Mouse (Mus musculus) MN1 (cell line): ENCODE measurements around the gene 1700028P14Rik.
"Not testable (repeated sequence)": the region's sequence is repeated elsewhere in the genome, so short reads cannot be mapped to it uniquely, and the experiment has no call there.

ENCODE experiments used
- DNase-seq: peaks from one replicate; pipeline ENCODE4 v3.0.0-alpha.2; 2016; ENCODE audit warnings: low spot score

Gene 1700028P14Rik

DNA sequence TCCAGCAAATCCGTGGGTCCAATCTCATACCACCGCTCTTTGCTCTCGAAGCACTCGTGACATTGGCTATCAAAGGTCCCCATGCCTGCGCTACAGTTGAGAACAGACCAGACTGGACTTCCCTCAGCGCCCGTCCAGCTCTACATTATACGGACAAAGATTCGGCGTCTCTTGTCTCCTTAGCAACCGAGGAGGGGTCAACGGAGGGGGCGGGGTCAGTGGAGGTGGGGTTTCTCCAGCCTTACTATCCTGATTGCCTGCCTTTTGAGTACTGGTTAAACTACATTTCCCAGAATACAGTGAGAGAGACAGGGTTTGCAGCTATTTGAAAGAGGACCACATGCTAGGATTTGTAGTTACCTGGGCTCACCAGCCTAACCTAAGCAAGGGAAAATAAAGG lies at the start of gene 1700028P14Rik:
1700028P14Rik (minus strand) TSS at position 169 of the 400 bp plus-strand sequence.
- DNase-seq, result no peak

DNA sequence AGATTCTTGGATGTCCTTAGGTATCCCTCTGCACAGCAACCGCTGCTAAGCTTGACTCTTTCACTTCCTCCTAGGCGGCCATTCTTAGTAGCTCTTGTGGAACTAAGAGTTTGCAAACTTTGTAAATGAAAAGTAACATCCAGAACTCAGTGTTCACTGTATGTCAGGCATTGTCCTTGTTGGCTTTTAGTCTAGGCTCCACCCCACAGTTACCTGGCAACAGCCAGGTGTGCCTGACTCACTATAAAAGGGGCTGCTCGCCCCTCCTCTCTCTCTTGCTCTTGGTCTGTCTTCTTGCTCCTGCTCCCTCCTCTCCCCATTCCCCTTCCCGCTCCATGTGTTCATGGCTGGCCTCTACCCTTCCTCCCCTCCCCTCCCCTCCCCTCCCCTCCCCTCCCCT lies 46.5 kb upstream of the 1700028P14Rik start:
- DNase-seq, result no peak

DNA sequence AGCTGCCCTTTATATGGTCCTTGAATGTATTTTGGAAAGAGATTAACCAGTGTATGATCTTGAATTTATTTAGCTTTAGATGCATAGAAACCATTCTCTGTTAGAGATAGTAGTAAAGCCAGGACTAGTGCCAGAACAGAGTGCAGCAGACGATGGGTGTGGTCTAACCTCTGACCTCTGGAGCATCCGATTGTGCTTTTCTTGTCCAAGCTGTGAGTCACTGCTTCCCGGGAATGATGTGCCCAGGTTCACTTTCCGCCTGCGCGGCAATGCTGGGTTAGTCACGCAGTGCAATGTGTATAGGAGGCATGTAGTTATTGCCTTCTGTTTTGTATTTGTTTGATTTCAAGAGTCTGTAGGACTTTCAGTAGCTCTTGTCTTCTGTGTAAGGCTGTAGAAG lies 45.8 kb upstream of the 1700028P14Rik start:
- DNase-seq, result no peak

DNA sequence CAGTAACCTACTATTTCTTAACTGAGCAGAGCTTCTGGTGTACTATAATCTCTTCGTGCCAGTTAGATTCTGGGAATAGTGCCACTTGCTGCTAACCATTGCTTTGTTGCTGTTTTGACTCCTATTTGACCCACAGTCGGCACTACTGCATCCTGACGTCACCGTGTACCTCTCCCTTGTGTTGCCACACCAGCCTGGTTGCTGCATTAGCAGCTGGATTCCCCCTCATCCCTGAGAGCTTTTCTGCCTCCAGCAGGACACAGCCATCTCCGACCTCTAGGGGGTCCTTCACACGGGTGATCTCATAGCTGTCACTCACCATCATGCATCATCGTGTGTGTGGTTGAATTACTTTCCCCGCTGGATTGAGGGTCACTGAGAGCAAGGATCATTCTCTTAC lies 45.2 kb upstream of the 1700028P14Rik start:
- DNase-seq, result no peak

DNA sequence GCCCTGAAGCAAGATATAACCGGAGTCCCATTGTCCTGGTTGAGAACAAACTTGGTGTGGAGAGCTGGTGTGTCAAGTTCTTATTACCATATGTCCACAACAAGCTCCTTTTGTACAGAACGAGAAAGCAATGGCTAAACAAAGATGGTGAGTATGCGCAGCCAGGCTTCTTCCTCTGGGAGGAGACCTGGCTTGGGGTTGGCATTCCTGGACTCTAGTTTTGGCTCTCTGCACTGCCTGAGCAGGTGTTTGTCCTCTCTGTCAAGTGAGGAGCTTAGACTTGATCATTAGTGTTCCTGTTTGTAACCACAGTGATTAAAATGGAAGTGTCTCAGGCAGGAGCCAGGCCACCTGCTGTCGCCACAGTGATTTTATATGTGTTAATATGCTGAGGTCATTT lies 41.7 kb upstream of the 1700028P14Rik start:
- DNase-seq, result no peak

DNA sequence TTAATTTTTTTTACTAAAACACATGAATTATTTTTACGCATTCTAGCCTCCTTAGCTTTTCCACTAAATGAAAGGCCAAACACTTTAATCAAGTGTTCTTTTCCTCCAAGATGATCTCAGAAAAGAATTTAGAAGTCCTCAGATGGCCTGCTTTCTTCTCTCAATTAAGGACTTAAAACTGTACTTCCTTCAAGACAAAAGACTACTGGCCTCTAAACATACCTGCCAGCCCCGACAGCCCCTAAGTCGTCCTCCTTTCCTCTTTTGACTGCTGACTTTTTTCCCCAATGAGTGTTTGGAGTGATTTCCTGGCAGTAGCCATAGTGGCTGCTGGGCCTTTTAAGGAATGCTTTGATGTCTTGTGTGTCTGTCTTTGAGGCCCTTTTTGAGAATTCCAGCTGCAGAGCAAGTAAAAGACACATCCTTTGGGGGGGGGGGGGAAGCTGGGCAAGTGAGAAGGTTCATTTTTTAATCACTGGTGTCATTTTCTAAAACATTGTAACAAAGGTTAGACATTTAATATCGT lies 35.9 kb upstream of the 1700028P14Rik start:
- no peak for DNase-seq

DNA sequence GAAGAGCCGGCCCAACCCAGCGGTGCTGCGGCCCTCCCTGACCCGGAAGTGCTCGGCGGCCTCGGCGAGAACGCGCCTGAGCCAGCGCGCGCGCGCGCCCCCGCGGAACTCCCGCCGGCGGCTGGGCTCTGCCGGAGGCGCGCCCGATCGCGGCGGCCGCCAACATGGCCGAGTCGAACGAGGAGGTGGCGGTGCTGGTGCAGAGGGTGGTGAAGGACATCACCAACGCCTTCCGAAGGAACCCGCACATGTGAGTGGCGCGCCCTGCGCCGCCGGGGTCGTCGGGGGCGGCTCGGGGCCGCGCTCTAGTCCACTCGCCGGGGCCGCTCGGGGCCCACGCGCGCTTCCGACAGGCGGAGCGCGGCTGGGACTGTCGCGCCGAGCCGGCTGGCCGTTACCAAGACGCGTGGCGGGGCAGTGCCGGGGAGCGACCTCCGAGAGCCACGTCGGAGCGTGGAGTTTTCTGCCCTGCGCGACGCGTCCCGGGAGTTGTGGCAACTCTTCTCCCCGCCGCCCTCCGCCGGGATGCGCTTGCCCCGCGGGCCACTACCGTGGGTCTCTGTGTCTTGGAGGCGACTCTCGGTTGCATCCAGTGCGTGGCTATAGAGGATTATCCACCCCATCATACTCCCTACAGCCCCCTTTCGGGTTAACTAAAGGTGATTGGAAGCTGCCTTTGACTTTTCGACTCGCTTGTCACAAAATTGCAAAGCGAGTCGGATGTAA lies 34.8 kb upstream of the 1700028P14Rik start, which contains the start of gene Ptar1:
Ptar1 (plus strand) TSS at position 134 of the 726 bp plus-strand sequence.
- peak; percentile 81 for DNase-seq

DNA sequence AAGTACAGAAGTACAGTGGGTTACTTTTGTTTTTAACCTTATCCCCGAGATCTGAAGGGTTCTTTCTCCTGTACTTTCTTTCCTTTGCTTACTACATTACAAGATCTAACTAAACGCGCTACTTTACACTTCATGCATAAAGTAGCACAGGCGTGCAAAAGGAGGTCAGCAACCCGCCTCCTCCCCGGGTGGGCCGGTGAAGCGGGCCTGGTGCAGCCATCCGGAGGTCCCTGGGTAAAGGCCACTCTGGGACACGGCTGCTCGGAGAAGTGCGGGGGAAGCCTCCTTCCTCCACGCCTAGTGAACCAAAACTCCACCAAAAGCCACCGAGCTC lies 34.3 kb upstream of the 1700028P14Rik start:
- DNase-seq, result no peak

DNA sequence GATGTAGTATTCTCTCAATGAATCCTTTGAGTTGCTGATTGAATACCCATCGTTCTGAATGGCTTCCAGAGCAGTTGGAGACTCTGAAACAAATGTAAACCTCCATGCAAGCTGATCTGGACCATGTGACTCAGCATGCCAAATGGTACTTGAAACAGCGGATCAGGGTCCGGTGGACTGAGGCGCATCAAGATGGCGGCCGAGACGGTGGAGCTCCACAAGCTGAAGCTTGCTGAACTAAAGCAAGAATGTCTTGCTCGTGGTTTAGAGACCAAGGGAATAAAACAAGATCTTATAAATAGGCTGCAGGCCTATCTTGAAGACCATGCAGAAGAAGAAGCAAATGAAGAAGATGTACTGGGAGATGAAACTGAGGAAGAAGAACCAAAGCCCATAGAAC lies 23.0 kb upstream of the 1700028P14Rik start:
- not testable (repeated sequence) for DNase-seq

DNA sequence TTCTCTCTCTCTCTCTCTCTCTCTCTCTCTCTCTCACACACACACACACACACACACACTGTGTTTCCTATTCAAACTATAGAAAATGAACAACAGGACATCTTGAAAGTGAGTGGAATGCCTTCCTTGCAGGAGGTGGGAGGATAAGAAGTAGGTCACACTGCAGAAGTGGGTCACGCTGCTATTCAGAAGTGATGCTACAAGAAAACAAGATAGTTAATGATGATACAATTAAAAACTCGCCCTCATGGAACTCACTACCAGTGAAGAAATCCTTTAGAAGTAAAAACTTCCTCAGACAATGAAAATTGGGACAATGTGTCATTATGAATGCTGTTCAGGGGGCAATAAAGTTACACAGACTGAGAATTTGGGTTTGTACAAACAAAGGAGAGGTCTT lies 20.4 kb upstream of the 1700028P14Rik start:
- DNase-seq, result no peak

DNA sequence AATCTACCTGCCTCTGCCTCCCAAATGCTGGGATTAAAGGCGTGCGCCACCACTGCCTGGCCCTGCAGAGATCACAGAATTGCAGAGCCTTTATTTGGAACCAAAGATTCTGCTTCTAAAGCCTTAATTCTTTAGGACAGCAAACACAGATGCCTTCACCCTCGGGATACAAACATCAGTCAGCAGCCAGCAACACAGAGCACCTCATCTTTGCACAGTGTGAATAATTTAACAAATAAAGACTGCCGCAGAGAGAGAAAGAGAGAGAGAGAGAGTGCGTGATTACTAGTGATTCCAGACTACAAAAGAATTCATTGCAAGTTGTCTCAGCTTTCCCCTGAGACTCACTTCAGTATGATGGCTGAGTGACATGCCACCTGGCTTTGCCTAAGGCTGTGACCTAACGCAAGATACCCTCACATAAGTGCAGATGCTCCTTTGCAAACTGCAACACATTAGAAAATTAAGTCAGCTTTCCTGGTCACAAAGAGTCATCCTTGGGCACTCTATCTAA lies 15.6 kb upstream of the 1700028P14Rik start:
- DNase-seq, result no peak

DNA sequence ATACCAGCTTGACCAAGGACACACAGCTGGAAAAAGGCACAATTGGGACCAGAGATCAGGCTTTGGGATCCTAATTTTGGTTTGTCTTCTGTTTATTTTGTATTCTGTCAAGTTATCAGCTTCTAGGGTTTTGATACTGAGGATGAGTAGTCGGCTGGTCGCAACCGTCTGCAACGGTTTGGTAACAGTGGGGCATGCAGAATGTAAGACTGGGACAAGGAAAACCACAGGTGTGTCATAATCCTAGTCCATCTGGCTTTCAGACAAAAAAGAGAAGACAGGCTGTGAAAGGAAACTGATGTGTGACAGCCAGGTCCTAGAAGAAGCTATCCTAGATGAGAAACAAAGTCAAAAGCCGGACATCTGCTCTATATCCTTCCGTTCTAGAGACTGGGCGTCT lies 11.5 kb upstream of the 1700028P14Rik start:
- DNase-seq, result no peak

DNA sequence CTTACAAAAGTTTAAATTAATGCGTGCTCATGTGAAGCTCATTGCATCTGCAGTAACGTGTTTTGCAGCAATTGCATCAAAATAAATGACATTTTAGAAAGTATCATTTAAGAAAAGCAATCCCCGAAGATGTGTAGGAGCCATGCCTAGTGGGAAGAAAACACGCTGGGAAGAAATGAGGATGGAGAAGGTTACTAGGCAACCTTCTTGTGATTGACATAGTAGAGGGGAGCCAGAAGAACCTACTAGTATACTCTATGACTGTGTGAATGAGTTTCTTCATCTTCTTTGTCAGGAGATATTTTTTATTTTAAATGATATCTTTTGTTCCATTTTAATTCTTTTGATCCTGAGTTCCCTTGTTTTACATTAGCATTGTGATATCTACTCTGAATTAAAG lies 5.7 kb upstream of the 1700028P14Rik start:
- DNase-seq, result no peak

DNA sequence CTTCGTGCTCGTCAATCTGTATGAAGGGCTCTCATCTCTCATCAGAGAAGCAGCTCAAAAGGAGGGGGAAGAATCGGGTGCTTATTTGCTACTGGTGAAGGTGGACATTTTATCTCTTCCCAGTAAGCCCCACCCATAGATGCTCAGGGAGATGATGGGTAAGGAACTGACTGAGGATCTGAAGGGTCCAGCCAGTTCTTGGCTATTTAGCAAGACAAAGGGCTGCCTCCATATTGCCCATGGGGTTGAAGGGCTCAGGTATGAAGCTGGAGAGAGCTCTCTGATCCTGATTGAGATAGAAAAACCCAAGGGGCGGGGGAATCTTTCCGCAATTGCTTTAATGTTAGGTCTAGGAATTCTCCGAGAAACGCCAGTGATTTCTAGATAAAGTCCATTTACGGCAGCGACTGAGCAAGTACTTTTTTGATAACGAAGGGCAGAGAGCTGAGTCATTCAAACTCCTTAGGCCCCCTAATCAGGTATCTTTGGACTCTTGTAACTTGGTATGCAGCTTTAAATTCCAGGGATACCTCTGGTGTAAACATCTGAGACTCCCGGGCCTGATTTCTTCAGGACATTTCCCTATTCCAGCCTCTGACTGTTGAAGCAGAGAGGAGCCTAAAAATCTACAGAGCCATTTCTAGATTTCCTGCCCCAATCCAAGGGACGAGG lies 4.8 kb upstream of the 1700028P14Rik start:
- DNase-seq, result no peak

DNA sequence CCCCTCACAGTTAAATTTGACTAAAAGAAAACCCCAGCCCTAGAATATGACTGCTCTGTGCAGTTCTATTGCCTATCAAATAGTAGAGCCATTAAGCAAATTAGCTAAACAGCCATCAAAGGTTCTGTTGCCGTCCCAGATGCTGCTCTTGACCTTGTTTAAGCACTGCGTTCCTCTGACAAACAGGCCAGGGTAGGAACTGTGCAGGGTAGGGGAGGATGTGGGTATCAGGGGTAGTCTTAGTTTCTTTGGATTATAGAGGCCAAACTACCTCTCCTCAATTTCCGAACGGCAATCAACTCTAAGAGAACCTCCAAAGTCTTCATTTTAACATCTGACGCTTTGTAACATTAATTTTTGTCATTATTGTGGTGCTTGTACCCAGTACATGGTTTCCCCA lies 542 bp upstream of the 1700028P14Rik start:
- DNase-seq, result no peak

DNA sequence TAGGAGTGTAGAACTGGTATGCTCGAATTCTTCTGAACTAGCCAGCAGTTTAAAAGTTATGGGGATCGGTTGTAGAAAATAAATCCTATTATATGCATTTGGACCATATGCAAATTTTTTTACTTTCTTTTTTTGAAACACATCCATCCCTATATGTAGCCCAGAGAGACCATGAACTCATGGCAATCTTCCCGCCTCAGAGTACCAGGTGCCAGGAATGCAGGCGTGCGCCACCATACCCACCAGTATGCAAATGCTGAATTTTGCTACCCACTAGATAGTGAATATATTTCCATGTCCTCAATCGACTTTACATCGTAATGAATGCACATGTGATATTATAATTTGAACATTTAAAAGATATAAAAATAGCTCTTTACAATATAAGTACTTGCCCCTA lies 5.3 kb downstream of the 1700028P14Rik start:
- no peak for DNase-seq

DNA sequence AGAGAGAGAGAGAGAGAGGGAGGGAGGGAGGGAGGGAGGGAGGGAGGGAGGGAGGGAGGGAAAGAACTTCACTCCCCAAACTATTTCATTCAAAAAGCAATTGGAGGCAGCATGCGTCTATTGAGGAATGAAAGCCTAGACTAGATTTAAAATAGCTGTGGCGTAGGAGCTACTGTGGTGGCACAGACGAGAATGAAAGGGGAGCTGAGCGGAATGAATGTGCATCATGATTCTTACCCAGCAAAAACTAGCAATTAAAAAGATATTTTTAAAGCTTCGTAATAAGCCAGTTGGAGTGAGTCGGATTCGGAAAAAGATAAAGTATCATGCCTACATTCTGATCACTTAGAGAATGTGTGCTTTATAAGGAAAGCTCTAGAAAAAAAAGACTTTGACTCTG lies 7.3 kb downstream of the 1700028P14Rik start:
- DNase-seq, result no peak

DNA sequence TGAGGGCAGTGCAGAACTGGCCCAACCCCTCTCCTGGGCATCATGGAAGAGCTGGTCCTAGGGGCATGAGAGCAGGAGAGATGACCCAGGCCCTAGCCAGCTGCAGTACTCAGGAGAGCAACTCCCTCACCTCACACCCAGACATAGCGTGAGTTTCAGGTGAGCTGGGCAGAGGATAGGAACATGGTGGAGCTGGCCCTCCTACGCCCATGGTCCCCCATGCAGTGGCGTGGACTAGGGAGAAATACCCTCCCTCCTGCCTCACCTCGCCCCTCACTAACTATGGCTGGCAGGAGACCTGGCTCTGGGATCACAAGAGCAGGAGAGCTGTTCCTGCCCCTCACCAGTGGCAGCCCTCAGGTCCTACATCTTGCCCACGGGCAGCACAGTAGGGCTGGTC lies 8.8 kb downstream of the 1700028P14Rik start:
- no peak for DNase-seq

DNA sequence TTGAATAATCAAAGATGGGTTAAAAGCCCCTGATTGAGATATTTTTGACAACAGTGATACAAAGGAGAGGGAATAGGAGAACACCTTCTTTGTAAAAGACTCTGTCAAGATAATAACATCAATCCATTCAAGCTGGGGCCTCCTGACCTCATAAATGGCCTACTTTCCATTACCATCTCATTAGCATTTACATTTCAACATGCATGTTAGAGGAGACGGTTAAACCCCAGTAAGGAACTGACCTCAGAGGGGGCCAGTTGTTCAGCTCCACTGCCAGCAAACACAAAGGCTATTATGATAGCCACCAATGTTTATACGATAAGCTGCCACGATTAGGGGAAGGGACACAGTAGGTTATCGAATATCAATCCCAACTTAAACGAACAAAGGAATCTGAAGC lies 15.8 kb downstream of the 1700028P14Rik start:
- no peak for DNase-seq

DNA sequence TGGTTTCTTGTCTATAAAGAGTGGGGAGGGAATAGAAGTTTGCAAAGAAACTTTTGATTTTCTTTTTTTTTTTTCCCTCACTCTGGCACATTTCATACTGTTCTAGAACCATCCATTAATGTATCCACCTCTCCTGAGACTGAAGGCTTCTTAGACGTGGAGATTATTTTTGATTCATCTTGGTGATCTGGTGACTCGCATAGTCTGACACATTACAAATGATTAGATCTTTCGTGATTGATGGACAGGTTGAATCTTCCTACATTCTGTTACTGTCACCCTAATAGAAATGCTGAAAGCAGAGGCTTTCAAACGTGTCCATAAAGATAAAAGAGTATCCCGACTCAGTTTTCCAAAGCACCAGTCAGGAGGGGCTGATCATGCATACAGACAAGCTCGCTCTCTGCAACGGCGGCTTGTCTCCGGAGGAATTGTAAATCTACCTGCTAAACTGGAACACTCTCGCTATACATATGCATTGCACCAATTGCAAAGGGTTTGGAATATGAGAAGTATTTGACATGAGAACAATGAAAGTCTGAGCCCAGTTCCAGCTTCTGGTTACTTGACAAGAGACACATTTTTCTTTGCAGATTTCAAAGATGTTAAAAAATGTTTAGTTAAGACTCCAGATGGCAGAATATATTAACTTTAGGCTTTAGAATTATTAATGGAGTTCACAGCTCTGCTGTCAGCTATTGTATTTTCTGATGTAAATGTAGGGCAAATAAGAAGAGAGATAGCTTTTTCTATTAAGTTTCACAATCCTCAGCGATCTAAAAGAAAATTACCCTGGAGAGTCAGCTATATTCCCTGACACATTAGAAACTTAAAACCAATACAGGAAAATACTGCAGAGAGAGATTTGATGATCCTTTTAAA lies 20.8 kb downstream of the 1700028P14Rik start:
- no peak for DNase-seq

DNA sequence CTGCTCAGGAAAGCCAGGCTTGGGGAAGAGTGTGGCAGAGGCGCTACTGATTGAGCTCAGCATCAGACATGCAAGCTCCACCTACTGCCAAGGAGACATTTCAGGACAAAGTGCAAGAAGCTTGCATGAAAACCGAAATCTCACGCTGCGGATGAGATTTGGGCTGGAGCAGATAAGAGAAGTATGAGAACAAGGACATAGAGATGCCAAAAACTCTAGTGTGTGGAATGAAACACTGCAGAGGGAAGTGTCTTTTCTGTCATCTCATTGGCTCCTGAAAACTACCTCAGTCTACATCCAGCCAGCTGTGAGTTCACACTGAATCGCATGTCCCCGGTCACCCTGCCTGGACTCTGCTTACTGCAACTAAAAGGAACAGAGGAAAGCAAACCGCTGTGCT lies 38.3 kb downstream of the 1700028P14Rik start:
- no peak for DNase-seq

DNA sequence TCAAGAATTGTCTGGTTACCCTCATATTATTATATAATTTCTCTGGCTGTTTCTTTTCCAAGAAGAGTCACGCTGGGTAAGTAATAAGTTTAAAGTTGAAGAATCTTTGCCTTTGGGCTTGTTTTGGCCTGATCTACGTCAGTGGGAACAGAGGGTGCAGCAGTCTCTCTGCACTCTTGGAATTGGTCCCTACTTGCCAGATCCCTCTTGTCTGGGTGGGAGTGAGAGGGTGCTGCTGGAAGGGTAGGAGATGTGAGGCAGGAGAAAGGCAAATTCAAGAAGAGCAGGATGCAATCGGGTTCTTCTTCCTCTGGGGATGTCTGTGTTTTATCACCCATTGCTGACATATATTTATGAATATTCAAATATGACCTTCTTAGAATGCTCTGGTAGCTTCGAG lies 42.9 kb downstream of the 1700028P14Rik start:
- DNase-seq, result no peak
